Mouse (Mus musculus) kidney, adult 8-10 months (tissue): ENCODE measurements around the gene Gm3012.
"Not testable (repeated sequence)": the region's sequence is repeated elsewhere in the genome, so short reads cannot be mapped to it uniquely, and the experiment has no call there.

ENCODE experiments used
- DNase-seq, 2 experiments: peaks; one replicate each; pipeline ENCODE4 v3.0.0; 2022

Gene Gm3012

DNA sequence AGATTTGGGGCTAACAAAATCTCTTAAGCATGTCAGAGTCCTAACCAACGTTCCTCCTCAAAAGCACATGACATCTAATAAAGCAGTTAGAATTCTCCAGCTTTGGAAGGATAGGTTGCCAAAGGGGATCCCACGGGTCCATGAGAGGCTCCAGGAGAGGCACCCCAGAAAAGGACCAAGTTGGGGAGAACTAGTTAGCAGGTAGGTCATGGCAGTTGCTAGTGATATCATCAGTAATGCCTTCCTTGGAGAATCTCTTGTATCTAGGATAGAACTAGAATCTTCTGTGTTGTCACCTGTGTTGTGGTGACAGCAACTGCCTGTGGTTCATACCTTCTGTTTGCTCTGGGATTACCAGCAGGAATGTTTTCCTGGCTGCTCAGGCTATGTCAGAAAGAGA lies at the start of gene Gm3012:
Gene Gm3012 (plus strand): TSS at position 301 of the 400 bp plus-strand sequence.
- not testable (repeated sequence) for DNase-seq

- DNase-seq, result not testable (repeated sequence)
These were observed 17.4 kb downstream of the Gm3012 start, which contains the start of gene Gm3020 for GRCm38 (mm10) chr14:3651730-3652129. TSS of gene Gm3020 (plus strand) at chr14:3652030.

DNA sequence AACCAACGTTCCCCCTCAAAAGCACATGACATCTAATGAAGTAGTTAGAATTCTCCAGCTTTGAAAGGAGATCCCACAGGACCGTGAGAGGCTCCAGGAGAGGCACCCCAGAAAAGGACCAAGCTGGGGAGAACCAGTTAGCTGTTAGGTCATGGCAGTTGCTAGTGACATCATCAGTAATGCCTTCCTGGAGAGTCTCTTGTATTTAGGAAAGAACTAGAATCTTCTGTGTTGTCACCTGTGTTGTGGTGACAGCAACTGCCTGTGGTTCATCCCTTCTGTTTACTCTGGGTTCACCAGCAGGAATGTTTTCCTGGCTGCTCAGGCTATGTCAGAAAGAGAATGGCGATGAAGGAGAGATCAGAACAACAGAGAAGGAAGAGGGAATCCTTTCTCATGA lies 54.2 kb downstream of the Gm3012 start, which contains the start of gene Gm3043:
Gene Gm3043 (plus strand): TSS at position 301 of the 400 bp plus-strand sequence.
- DNase-seq, result not testable (repeated sequence)
